Mouse (Mus musculus) midbrain, embryonic 11.5 days (tissue): ENCODE measurements around the gene Poc1a. TPM values are rescaled to one million over a fixed set of nuclear protein-coding genes. Genes with fewer than 3 reads are reported as not detected.
A peak's percentile ranks its signal among the peaks of the same experiment; 100 is the strongest.

Source experiments
- ATAC-seq: fragments of 200-750 bp; cut with Nextera tagmentation; 2 replicates; pipeline ENCODE4 v1.8.0; 2017; ENCODE audit warnings: moderate TSS enrichment, moderate library complexity; ENCODE audit not compliant: low FRiP score
- DNase-seq: peaks from one replicate; pipeline ENCODE4 v3.0.0; 2015; ENCODE audit warnings: low spot score; ENCODE audit errors: missing footprints
- H3K27ac ChIP-seq: fragments of 300-500 bp; sonication (generic); 2 replicates; pipeline ENCODE4 v1.5.1; 2014; ENCODE audit warnings: low read depth, low read length
- H3K27me3 ChIP-seq: fragments of 300-500 bp; sonication (generic); 2 replicates; pipeline ENCODE4 v1.6.1; 2014; ENCODE audit warnings: mild to moderate bottlenecking, low read length, moderate library complexity, mixed read lengths; ENCODE audit not compliant: control insufficient read depth, insufficient read depth
- H3K36me3 ChIP-seq: fragments of 300-500 bp; sonication (generic); 2 replicates; pipeline ENCODE4 v1.6.1; 2014; ENCODE audit warnings: mild to moderate bottlenecking, low read length, moderate library complexity, mixed read lengths; ENCODE audit not compliant: control insufficient read depth, insufficient read depth
- H3K4me1 ChIP-seq: fragments of 300-500 bp; sonication (generic); 2 replicates; pipeline ENCODE4 v1.6.1; 2014; ENCODE audit warnings: low read length; ENCODE audit not compliant: control insufficient read depth, insufficient read depth
- H3K4me2 ChIP-seq: fragments of 300-500 bp; sonication (generic); 2 replicates; pipeline ENCODE4 v1.6.1; 2014; ENCODE audit warnings: mild to moderate bottlenecking, moderate library complexity
- H3K4me3 ChIP-seq: fragments of 300-500 bp; sonication (generic); 2 replicates; pipeline ENCODE4 v1.5.1; 2014; ENCODE audit warnings: low read depth, low read length
- H3K9ac ChIP-seq: fragments of 300-500 bp; sonication (generic); 2 replicates; pipeline ENCODE4 v1.6.1; 2014; ENCODE audit warnings: low read length
- H3K9me3 ChIP-seq: fragments of 300-500 bp; sonication (generic); 2 replicates; pipeline ENCODE4 v1.6.1; 2016; ENCODE audit warnings: low read length; ENCODE audit not compliant: control insufficient read depth
- WGBS: fragments of 180-500 bp; shearing (Covaris S2); extraction: QIAGEN DNeasy Blood & Tissue Kit; methylation state at CpG from one replicate; pipeline ENCODE4 v1.1.7; 2014; 5-methylcytosine and 5-hydroxymethylcytosine counted together
- polyA plus RNA-seq: library from polyadenylated mRNA; unstranded; fragments of >200 nt; fragmentation: Nextera tagmentation; extraction: Ambion mirVana; gene quantifications from 2 replicates; pipeline ENCODE4 v1.2.1, GENCODE M21; 2014

Poc1a gene
- polyA plus RNA-seq, 1 experiment from 2014 or later = 29.4 TPM

DNA sequence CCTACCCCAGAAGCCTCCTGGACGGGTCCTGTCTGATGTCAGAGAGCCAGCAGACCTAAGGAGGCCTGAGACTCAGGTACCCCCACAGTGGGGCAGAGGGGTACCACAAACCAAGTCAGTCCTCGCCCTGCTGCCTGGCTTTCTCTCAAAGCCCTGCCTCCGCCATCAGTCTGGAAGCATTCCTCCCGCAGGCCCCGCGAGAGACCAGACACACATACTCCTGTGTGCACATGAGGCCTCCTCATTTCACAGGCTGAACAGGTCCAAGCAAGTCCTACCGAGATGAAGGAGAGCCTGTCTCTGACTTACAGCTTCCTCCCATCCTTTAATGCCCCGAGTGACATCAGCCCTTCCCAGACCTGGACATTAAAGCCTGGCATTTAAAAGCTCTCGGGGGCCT, 97.9 kb downstream of the Poc1a start:
- 77% methylated on average over 9 of the region's 9 CpGs for WGBS

DNA sequence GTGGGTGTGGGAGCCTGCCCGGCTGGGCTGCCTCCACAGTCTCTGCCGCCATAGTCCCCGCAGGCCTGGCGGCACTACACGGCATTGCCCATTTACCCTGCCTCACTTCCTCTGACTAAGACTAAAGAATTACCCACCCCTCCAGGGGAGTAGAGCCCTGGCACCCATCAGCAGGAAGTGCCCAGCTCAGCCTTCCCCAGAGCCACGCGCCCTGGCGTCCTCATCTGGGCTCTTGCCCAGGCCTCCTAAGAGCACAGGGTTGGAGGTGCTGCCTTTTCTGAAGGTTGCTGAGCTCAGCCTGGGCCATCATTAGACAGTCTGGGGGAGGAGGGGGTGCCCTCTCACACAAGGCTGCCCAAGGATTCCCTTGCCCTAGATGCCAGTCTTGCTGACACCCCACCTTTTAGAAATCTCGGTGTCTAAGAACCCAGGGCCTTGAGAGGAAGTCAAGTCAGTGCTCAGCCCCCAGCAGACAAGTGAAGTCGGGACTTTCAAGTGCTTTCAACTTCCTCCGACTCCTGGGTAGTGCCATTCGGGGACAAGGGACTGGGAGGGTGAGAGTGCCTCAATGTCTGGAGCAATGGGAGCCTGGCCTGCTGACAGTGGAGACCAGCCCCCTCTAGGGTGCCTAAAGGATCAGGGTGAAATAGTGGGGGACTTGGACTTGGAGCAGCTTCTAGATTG, 105.5 kb downstream of the Poc1a start:
- H3K9ac ChIP-seq = no peak overlapping the region
- no peaks in the 10 kb centered on the region for H3K36me3 ChIP-seq
- DNase-seq (no peak), ATAC-seq (no peak)
- no peaks in the 10 kb centered on the region for H3K27me3 ChIP-seq
- no peak overlapping the region for H3K4me2 ChIP-seq
- H3K27ac ChIP-seq = no peak overlapping the region
- peaks cover 7% of the 10 kb centered on the region for H3K4me1 ChIP-seq
- WGBS = 90% methylated on average over 12 of the region's 12 CpGs
- H3K4me3 ChIP-seq = no peak overlapping the region
- no peaks in the 10 kb centered on the region for H3K9me3 ChIP-seq

More for the DNA sequence above, 97.9 kb downstream of the Poc1a start:
- Histone ChIP-seq H3K9ac (no peak overlapping the region), H3K9me3 (no peaks in the 10 kb centered on the region), H3K4me3 (no peak overlapping the region), H3K36me3 (peaks cover 5% of the 10 kb centered on the region), H3K4me1 (no peaks in the 10 kb centered on the region), H3K27ac (no peak overlapping the region), H3K4me2 (no peak overlapping the region), H3K27me3 (no peaks in the 10 kb centered on the region)
- ATAC-seq (no peak), DNase-seq (no peak)

DNA sequence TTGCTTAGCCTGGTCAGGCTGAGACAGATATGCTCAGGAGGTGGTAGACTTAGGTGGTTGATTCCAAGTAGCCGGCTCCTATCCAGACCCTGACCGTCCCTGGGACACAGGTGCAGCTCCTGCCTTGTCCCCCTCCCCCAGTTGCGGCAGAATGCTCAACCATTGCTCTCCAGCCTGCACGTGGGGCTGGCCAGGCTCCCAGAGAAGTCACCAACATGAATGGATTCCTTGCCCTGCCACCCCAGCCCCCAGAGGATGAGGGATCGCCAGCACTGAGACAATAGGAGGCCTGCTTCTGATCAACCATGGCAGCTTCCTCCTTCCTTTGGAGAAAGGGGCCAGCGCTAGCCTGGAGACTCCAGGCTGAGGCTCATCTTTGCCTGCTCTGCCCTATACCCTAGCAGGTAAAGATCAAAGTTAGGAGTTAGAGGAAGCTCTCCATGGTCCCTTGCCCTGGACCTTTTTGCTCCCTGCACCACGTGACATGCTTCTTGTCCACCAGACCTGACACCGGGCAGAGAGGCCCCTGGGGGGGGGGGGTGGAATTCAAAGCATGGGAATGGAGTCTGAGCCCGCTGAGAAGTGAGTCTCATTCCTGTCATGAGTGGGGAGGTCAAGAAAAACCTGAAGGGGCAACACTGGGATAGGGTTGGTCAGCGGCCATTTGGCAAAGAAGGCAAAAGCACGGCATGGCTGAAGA, 112.1 kb downstream of the Poc1a start:
- Histone ChIP-seq H3K27me3 (no peaks in the 10 kb centered on the region), H3K9ac (no peak overlapping the region), H3K9me3 (no peaks in the 10 kb centered on the region), H3K36me3 (no peaks in the 10 kb centered on the region), H3K4me3 (no peak overlapping the region), H3K27ac (no peak overlapping the region), H3K4me1 (peaks cover 8% of the 10 kb centered on the region), H3K4me2 (no peak overlapping the region)
- DNase-seq (no peak), ATAC-seq (no peak)
- WGBS = 80% methylated on average over 11 of the region's 11 CpGs

DNA sequence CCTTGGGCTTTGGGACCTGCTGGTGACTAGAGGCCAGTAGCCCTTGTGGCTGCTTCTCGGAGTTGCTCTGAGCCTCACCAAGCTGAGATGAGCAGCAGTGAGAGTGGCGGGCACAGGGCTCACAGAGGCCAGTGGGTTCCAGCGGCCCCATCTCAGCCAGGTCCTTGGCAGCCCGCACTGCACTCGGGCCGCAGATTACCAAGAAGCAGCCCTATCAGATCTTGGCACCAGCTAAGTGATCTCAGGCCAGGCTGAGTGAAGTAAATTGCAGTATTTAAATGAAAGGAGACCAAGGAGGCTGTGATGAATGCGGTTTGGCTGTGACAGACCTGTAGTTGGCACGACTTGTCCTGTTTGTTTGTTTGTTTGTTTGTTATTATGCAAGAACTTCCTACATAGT, 112.7 kb downstream of the Poc1a start:
- ATAC-seq (no peak), DNase-seq (no peak)
- no peak overlapping the region for H3K27ac ChIP-seq
- no peaks in the 10 kb centered on the region for H3K27me3 ChIP-seq
- H3K4me1 ChIP-seq = peaks cover 8% of the 10 kb centered on the region
- no peak overlapping the region for H3K4me2 ChIP-seq
- no peaks in the 10 kb centered on the region for H3K36me3 ChIP-seq
- H3K9ac ChIP-seq = no peak overlapping the region
- H3K4me3 ChIP-seq = no peak overlapping the region
- no peaks in the 10 kb centered on the region for H3K9me3 ChIP-seq
- 91% methylated on average over 8 of the region's 8 CpGs for WGBS

DNA sequence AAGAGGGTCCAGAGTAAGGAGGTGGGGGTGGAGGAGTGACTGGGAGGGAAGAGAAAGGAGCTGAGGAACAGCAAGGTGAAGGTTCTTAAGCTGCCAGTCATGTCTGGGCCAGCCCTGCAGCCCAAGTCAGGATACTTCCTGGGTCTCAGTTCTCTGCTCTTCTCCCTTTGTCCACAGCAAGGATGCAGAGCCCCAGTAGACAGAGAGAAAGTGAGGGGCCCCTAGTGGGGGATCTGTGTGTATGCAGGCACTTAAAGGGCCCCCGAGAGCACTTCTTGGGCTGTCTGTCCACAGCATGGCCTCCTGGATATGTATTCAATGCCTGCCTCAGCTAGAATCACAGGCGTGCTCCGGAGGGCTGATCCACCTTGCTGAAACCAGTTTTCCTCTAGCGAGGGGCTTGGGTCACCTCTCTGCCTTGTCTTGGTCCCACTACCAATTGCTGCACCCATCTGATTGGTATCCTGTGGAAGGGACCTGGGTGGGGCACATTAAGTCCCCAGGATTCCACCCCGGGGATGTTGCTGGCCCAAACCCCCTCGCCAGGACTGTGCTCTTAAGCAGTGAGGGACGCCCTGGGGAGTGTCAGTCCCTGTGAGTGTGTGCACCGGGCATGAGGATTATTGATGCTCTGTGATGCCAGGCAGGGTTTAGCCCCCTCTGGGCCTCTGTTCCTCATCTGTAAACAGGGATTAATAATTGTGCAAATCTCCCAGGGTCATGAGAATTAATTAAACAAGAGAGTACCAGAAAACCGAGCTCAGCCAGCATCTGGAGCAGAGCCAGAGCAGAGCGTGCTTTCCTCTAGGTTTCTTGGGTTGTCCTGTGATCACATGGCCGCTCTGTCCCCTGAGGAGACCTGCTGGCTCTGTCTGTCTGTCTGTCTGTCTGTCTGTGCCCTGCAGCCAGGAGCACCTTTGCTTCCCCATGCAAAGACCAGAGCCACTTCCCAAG, 114.1 kb downstream of the Poc1a start:
- Histone ChIP-seq H3K27me3 (no peaks in the 10 kb centered on the region), H3K9ac (no peak overlapping the region), H3K4me1 (peaks cover 8% of the 10 kb centered on the region), H3K27ac (no peak overlapping the region), H3K4me3 (no peak overlapping the region), H3K9me3 (no peaks in the 10 kb centered on the region), H3K4me2 (no peak overlapping the region), H3K36me3 (no peaks in the 10 kb centered on the region)
- ATAC-seq = peak; percentile 63
- DNase-seq = peak; percentile 91
- 50% methylated on average over 11 of the region's 11 CpGs for WGBS

DNA sequence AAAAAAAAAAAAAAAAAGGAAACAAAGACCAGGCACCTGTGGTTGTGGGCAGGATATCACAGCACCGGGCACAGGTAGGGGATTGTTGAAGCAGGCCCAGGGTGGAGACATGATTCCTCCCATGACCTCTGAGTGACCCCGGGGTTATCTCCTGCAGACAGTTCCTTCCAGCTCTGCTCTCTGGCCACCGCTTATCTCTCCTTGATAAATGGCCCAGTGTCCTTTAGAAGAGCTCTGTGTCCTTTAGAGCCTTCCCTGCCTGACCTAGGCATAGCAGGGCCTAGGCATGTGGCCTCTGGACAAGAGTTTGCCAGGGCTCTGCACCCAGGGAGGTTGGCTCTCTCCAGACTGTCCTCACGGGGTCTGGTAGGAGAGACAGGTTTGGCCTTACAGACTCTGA, 116.9 kb downstream of the Poc1a start:
- no peak overlapping the region for H3K4me2 ChIP-seq
- no peak overlapping the region for H3K27ac ChIP-seq
- H3K9ac ChIP-seq = no peak overlapping the region
- H3K4me3 ChIP-seq = no peak overlapping the region
- ATAC-seq (no peak), DNase-seq (no peak)
- no peaks in the 10 kb centered on the region for H3K9me3 ChIP-seq
- H3K4me1 ChIP-seq = peaks cover 8% of the 10 kb centered on the region
- WGBS = 84% methylated on average over 4 of the region's 4 CpGs
- no peaks in the 10 kb centered on the region for H3K36me3 ChIP-seq
- H3K27me3 ChIP-seq = no peaks in the 10 kb centered on the region

DNA sequence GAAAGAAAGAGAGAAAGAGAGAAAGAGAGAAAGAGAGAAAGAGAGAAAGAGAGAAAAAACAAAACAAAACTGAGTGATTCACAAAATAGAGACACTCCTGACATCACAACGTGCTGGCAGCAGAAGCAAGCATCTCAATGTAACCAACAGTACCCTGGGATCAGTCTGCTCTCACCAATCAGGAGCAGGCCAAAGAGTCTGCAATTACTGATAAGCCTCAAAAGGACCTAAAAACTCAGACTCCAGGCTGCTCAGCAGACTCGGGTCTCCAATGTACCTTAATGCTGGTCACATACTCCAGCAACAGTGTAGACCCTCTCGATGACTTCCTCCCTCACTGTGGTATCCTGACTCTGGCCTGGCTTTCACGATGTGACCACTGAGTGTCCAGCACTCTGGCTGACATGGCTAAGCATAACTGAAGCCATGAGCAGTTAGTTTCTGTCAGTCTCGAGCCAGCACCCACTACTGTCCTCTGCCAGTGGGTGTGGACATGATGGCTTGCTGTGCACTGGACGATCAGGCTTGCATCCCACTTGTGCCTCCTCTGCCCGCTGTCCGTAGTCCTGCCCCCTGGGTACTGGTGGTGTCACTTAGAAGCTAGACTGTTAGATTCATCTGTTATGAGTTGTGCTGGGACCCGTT, 117.9 kb downstream of the Poc1a start:
- peaks cover 8% of the 10 kb centered on the region for H3K4me1 ChIP-seq
- ATAC-seq = no peak
- H3K4me2 ChIP-seq = no peak overlapping the region
- no peaks in the 10 kb centered on the region for H3K9me3 ChIP-seq
- no peak for DNase-seq
- no peak overlapping the region for H3K9ac ChIP-seq
- no peaks in the 10 kb centered on the region for H3K27me3 ChIP-seq
- H3K27ac ChIP-seq = no peak overlapping the region
- no peak overlapping the region for H3K4me3 ChIP-seq
- 82% methylated on average over 9 of the region's 9 CpGs for WGBS
- H3K36me3 ChIP-seq = no peaks in the 10 kb centered on the region

DNA sequence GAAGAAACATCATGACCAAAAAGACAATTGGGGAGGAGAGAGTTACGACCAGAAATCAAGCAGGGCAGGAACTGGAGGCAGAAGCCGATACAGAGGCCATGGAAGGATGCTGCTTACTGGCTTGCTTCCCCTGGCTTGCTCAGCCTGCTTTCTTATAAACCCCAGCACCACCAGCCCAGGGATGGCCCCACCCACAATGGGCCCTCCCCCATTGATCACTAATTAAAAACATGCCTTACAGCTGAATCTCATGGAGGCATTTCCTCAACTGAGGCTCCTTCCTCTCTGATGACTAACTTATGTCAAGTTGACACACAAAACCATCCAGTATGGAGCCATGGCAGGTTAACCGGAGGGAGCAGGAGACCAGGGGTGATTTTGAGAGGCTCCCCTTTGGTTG, 118.9 kb downstream of the Poc1a start:
- Histone ChIP-seq H3K4me2 (no peak overlapping the region), H3K27ac (no peak overlapping the region), H3K27me3 (no peaks in the 10 kb centered on the region), H3K4me1 (peaks cover 6% of the 10 kb centered on the region), H3K36me3 (no peaks in the 10 kb centered on the region), H3K9ac (no peak overlapping the region), H3K9me3 (no peaks in the 10 kb centered on the region), H3K4me3 (no peak overlapping the region)
- 85% methylated on average over 3 of the region's 3 CpGs for WGBS
- ATAC-seq (no peak), DNase-seq (no peak)
